Mouse (Mus musculus): ENCODE data around the gene Hist1h2af. TPM values are rescaled to one million over a fixed set of nuclear protein-coding genes. Genes with fewer than 3 reads are reported as not detected.
"Not testable (repeated sequence)": the region's sequence is repeated elsewhere in the genome, so short reads cannot be mapped to it uniquely, and the experiment has no call there.

Gene Hist1h2af
- 7.8 and 13.9 TPM in 2 replicates for polyA plus RNA-seq (2016; fragmentation: Nextera tagmentation; extraction: Ambion mirVana)

DNA sequence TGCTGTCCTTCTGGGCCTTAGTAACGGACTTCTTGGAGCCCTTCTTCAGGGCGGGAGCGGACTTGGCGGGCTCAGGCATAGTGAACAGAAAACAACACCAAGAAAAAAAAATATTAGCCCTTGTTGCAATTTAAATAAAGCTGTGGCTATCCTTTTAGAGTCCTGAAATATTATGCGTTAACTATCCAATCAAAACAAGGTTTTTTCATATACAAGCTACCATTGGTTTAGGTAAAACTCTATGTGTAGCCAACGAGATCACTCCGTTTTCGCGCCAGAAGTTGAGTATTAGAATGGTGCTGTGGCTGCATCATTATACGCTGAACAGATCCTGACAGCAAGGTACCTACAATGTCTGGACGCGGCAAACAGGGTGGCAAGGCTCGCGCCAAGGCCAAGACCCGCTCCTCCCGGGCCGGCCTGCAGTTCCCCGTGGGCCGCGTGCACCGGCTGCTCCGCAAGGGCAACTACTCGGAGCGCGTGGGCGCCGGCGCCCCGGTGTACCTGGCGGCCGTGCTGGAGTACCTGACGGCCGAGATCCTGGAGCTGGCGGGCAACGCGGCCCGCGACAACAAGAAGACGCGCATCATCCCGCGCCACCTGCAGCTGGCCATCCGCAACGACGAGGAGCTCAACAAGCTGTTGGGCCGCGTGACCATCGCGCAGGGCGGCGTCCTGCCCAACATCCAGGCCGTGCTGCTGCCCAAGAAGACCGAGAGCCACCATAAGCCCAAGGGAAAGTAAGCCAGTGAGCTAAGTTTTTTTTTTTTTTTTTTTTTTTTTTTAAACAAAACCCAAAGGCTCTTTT is at the start of gene Hist1h2af:
Hist1h2af (plus strand) TSS at position 347 of the 808 bp plus-strand sequence.
- Histone ChIP-seq H3K27ac (peak within 1 kb of the TSS; percentile 100), H3K4me1 (peaks cover 50% of the 10 kb centered on the region), H3K4me3 (peak within 1 kb of the TSS; percentile 65), H3K4me2 (peak within 1 kb of the TSS; percentile 76), H3K9ac (peak within 1 kb of the TSS; percentile 86)
- under 1% methylated on average over 29 of the region's 53 CpGs for WGBS (ENCODE audit: insufficient replicate concordance)
- H3K36me3 ChIP-seq; H3K27me3 ChIP-seq (replicated peaks); H3K9me3 ChIP-seq (replicated peaks): not testable (repeated sequence)
- peak; percentile 58 for ATAC-seq

GRCm38 (mm10) chr13:23485271-23485670 is 48.4 kb upstream of the Hist1h2af start:
- H3K4me3 ChIP-seq = no peak overlapping the region
- H3K4me2 ChIP-seq = no peak overlapping the region
- no peak overlapping the region for H3K9ac ChIP-seq
- H3K4me1 ChIP-seq = peaks cover 11% of the 10 kb centered on the region; the same call in 1 of the 2 replicates
- WGBS (ENCODE audit: insufficient replicate concordance) = 39% methylated on average over 5 of the region's 5 CpGs
- no peak overlapping the region for H3K27ac ChIP-seq
- no peaks in the 10 kb centered on the region for H3K36me3 ChIP-seq
- H3K27me3 ChIP-seq (replicated peaks) = peaks cover 51% of the 10 kb centered on the region
- no peak for ATAC-seq
- H3K9me3 ChIP-seq (replicated peaks) = no peaks in the 10 kb centered on the region

DNA sequence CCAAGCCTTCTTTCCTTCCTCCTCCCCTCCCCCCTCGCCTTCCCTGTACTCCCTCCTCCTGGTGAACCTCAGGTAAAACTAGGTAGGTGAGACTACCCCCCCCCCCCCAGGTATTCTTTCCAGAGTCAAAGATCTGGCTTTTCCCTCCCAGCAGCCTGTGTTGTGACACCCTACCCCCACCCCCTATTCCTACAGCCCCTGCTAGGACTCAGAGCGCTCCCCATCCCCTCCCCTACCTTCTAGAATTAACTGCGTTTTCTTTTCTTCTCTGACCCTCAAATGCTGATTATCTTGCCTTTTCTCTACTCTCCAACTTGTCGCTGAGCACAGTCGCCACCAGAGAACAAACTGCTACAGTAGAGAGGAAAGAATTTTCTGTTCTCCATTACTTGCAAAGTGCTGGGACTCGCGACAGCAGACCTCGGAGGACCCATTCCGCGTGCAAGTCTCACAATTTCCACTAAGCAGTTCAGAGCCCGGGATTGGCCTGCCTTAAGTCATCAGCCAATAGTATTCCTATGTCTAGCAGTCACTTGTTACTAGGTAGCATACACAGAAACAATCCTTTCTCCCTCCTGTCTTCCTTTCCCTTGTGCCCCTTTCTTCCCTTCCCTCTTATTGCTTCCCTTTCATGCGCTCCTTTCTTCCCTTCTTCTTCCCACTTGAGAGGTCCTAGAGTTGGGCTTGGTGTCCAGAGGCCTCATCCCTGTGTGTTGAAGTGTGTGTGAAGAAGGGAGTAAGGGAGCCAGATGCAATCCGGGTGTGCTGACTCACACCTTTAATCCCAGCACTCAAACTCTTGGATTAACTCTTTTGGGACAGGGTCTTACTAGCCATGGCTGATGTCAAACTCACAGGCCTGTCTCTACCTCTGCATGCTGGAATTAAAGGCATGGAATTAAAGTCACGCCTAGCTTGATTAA is 45.0 kb upstream of the Hist1h2af start, which contains the start of gene Btn2a2:
Btn2a2 (minus strand) TSS at position 458 of the 923 bp plus-strand sequence.
- ATAC-seq = peak; percentile 73; the same call in 1 of the 2 replicates
- peaks cover 22% of the 10 kb centered on the region for H3K27me3 ChIP-seq (replicated peaks)
- peak within 1 kb of the TSS; percentile 31 for H3K4me3 ChIP-seq
- peaks cover 33% of the 10 kb centered on the region for H3K4me1 ChIP-seq
- H3K36me3 ChIP-seq = no peaks in the 10 kb centered on the region
- no peak within 1 kb of the TSS for H3K27ac ChIP-seq
- H3K9me3 ChIP-seq (replicated peaks) = no peaks in the 10 kb centered on the region
- WGBS (ENCODE audit: insufficient replicate concordance) = 11% methylated on average over 14 of the region's 14 CpGs
- 0 out of 2 replicates have a peak within 1 kb of the TSS, but pooled peaks have one; percentile 3 for H3K9ac ChIP-seq
- peak within 1 kb of the TSS; percentile 55 for H3K4me2 ChIP-seq

DNA sequence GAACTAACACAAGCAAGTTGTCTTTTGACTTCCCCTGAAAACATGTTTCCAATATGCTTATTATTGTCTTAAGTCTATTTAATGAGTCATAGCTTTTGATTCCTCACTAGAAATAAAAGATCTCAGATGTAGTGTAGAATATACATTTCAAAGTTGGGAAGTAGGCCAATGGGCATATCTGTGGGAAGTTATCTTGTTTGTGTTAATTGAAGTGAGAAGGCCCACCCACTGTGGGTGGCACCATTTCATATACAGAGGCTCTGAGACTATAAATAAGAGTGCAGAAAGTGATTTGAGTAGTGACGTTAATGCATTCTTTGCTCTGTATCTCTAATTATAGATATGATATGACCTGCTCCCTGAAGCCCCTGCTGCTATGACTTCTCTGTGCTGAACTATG is 42.8 kb upstream of the Hist1h2af start:
- 29% methylated on average over 1 of the region's 1 CpGs for WGBS (ENCODE audit: insufficient replicate concordance)
- ATAC-seq = no peak
- Histone ChIP-seq H3K9ac (no peak overlapping the region), H3K9me3 (replicated peaks) (no peaks in the 10 kb centered on the region), H3K27ac (no peak overlapping the region), H3K4me2 (no peak overlapping the region), H3K27me3 (replicated peaks) (peaks cover 27% of the 10 kb centered on the region), H3K4me1 (peaks cover 36% of the 10 kb centered on the region), H3K36me3 (no peaks in the 10 kb centered on the region), H3K4me3 (no peak overlapping the region)

- peak; percentile 42; the same call in 1 of the 2 replicates for ATAC-seq
- H3K36me3 ChIP-seq = no peaks in the 10 kb centered on the region
- no peak overlapping the region for H3K9ac ChIP-seq
- peaks cover 27% of the 10 kb centered on the region for H3K27me3 ChIP-seq (replicated peaks)
- no peak overlapping the region for H3K27ac ChIP-seq
- H3K4me3 ChIP-seq = no peak overlapping the region
- no peaks in the 10 kb centered on the region for H3K9me3 ChIP-seq (replicated peaks)
- no peak overlapping the region for H3K4me2 ChIP-seq
- H3K4me1 ChIP-seq = peaks cover 36% of the 10 kb centered on the region
- WGBS (ENCODE audit: insufficient replicate concordance) = 6% methylated on average over 1 of the region's 1 CpGs
Measured at GRCm38 (mm10) chr13:23491263-23491662, 42.4 kb upstream of the Hist1h2af start.

GRCm38 (mm10) chr13:23491990-23492389 is 41.7 kb upstream of the Hist1h2af start:
- Histone ChIP-seq H3K4me2 (peak overlapping the region; percentile 68), H3K4me1 (peaks cover 37% of the 10 kb centered on the region), H3K27me3 (replicated peaks) (peaks cover 23% of the 10 kb centered on the region), H3K9me3 (replicated peaks) (no peaks in the 10 kb centered on the region), H3K27ac (no peak overlapping the region), H3K36me3 (no peaks in the 10 kb centered on the region), H3K4me3 (peak overlapping the region; percentile 52), H3K9ac (peak overlapping the region; percentile 55; the same call in 1 of the 2 replicates)
- WGBS (ENCODE audit: insufficient replicate concordance) = 7% methylated on average over 14 of the region's 14 CpGs
- ATAC-seq = no peak

GRCm38 (mm10) chr13:23495526-23495925 is 38.2 kb upstream of the Hist1h2af start:
- no peak overlapping the region for H3K4me3 ChIP-seq
- WGBS (ENCODE audit: insufficient replicate concordance) = 69% methylated on average over 6 of the region's 6 CpGs
- ATAC-seq = no peak

GRCm38 (mm10) chr13:23497656-23498321 is 35.9 kb upstream of the Hist1h2af start:
- no peaks in the 10 kb centered on the region for H3K36me3 ChIP-seq
- H3K9me3 ChIP-seq (replicated peaks) = no peaks in the 10 kb centered on the region
- WGBS (ENCODE audit: insufficient replicate concordance) = 2% methylated on average over 19 of the region's 19 CpGs
- peak overlapping the region; percentile 57 for H3K4me3 ChIP-seq
- peak; percentile 61 for ATAC-seq
- 0 out of 2 replicates have a peak, but pooled peaks cover 5% of the 10 kb centered on the region for H3K27me3 ChIP-seq (replicated peaks)
- H3K27ac ChIP-seq = 0 out of 2 replicates have a peak overlapping the region, but pooled peaks have one; percentile 22
- H3K4me2 ChIP-seq = peak overlapping the region; percentile 75
- peaks cover 54% of the 10 kb centered on the region for H3K4me1 ChIP-seq
- H3K9ac ChIP-seq = peak overlapping the region; percentile 59

More at GRCm38 (mm10) chr13:23495526-23495925, 38.2 kb upstream of the Hist1h2af start:
- H3K36me3 ChIP-seq = no peaks in the 10 kb centered on the region
- peaks cover 58% of the 10 kb centered on the region for H3K4me1 ChIP-seq
- H3K4me2 ChIP-seq = no peak overlapping the region
- H3K9me3 ChIP-seq (replicated peaks) = no peaks in the 10 kb centered on the region
- H3K27ac ChIP-seq = no peak overlapping the region
- H3K9ac ChIP-seq = no peak overlapping the region
- H3K27me3 ChIP-seq (replicated peaks) = 0 out of 2 replicates have a peak, but pooled peaks cover 5% of the 10 kb centered on the region

DNA sequence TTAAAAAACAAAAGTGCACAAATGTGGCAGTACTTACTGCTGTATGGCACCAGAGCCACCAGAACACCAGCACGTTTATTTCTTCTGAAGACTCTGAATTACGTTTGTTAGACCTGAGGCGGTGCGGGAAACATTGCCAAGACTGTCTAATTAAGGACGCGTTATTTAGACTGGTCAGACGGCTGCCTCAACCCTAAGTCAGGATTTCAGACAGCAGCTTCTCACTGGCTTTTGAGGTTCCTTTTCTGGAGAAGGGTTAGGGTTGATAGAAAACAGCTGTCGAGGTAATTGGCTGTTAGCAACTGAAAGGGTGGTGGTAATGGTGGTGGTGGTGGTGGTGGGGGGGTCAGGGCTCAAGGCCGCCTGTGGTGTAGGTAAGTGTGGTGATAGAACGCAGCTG is 35.1 kb upstream of the Hist1h2af start:
- peak overlapping the region; percentile 57 for H3K4me3 ChIP-seq
- no peak for ATAC-seq
- peaks cover 57% of the 10 kb centered on the region for H3K4me1 ChIP-seq
- H3K27me3 ChIP-seq (replicated peaks) = 0 out of 2 replicates have a peak, but pooled peaks cover 5% of the 10 kb centered on the region
- H3K9me3 ChIP-seq (replicated peaks) = no peaks in the 10 kb centered on the region
- peak overlapping the region; percentile 12; the same call in 1 of the 2 replicates for H3K27ac ChIP-seq
- no peaks in the 10 kb centered on the region for H3K36me3 ChIP-seq
- H3K4me2 ChIP-seq = peak overlapping the region; percentile 75
- 13% methylated on average over 10 of the region's 10 CpGs for WGBS (ENCODE audit: insufficient replicate concordance)
- H3K9ac ChIP-seq = peak overlapping the region; percentile 59

- Histone ChIP-seq H3K27ac (no peak overlapping the region), H3K9me3 (replicated peaks) (no peaks in the 10 kb centered on the region), H3K36me3 (no peaks in the 10 kb centered on the region), H3K27me3 (replicated peaks) (no peaks in the 10 kb centered on the region), H3K4me2 (peak overlapping the region; percentile 75), H3K4me3 (peak overlapping the region; percentile 57), H3K9ac (no peak overlapping the region), H3K4me1 (peaks cover 63% of the 10 kb centered on the region)
- 1% methylated on average over 7 of the region's 7 CpGs for WGBS (ENCODE audit: insufficient replicate concordance)
- peak; percentile 61 for ATAC-seq
Measured at GRCm38 (mm10) chr13:23499943-23500342, 33.8 kb upstream of the Hist1h2af start.
